Mouse (Mus musculus): Measurements from ENCODE around the gene Epb41l5. TPM values are rescaled to one million over a fixed set of nuclear protein-coding genes. Genes with fewer than 3 reads are reported as not detected.

Epb41l5 gene
- polyA plus RNA-seq, 2 experiments, result 6.4 to 13.1 TPM

GRCm38 (mm10) chr1:119539252-119539651 lies 109.5 kb downstream of the Epb41l5 start:
- ATAC-seq (ENCODE audit: insufficient read depth), result no peak
- WGBS (ENCODE audit: insufficient replicate concordance), result 43% methylated on average over 2 of the region's 2 CpGs

GRCm38 (mm10) chr1:119537651-119538050 lies 111.1 kb downstream of the Epb41l5 start:
- H3K4me2 ChIP-seq (ENCODE audit: low read depth), result no peak overlapping the region
- no peak for DNase-seq (ENCODE audit: low read depth in 3 of 3, low spot score in 3 of 3)
- no peak for ATAC-seq (ENCODE audit: insufficient read depth)
- H3K27me3 ChIP-seq (ENCODE audit: control insufficient read depth, insufficient read depth, low read length), result no peaks in the 10 kb centered on the region
- no peak overlapping the region for H3K4me3 ChIP-seq (ENCODE audit: insufficient read depth in 1 of 2, low read depth in 2 of 2, low read length in 2 of 2)
- no peaks in the 10 kb centered on the region for H3K9me3 ChIP-seq (ENCODE audit: control insufficient read depth, low read length)
- WGBS (ENCODE audit: insufficient replicate concordance), result 79% methylated on average over 6 of the region's 6 CpGs
- TF ChIP-seq CTCF (IDR thresholded peaks at IDR 0.05; ENCODE audit: low read depth), result no peak
- no peak for TF ChIP-seq EP300 (IDR thresholded peaks at IDR 0.05; ENCODE audit: low read depth)
- no peaks in the 10 kb centered on the region for H3K36me3 ChIP-seq (replicated peaks; ENCODE audit: control insufficient read depth, insufficient read depth, low read depth)
- no peak overlapping the region for H3K27ac ChIP-seq
- no peak overlapping the region for H3K9ac ChIP-seq (replicated peaks)
- peaks cover 0 to 5% of the 10 kb centered on the region in 2 experiments; a peak in 2 of 4 replicates for H3K4me1 ChIP-seq (replicated peaks; ENCODE audit: control insufficient read depth in 2 of 2, insufficient read depth in 2 of 2, low read length in 1 of 2)

More at GRCm38 (mm10) chr1:119539252-119539651, 109.5 kb downstream of the Epb41l5 start:
- no peak for DNase-seq (ENCODE audit: low read depth in 3 of 3, low spot score in 3 of 3)
- no peaks in the 10 kb centered on the region for H3K9me3 ChIP-seq (ENCODE audit: control insufficient read depth, low read length)
- H3K27me3 ChIP-seq (ENCODE audit: control insufficient read depth, insufficient read depth, low read length), result no peaks in the 10 kb centered on the region
- TF ChIP-seq CTCF (IDR thresholded peaks at IDR 0.05; ENCODE audit: low read depth) (no peak), EP300 (IDR thresholded peaks at IDR 0.05; ENCODE audit: low read depth) (no peak)
- no peak overlapping the region for H3K4me2 ChIP-seq (ENCODE audit: low read depth)
- H3K9ac ChIP-seq (replicated peaks), result no peak overlapping the region
- H3K4me3 ChIP-seq (ENCODE audit: insufficient read depth in 1 of 2, low read depth in 2 of 2, low read length in 2 of 2), result no peak overlapping the region
- no peaks in the 10 kb centered on the region for H3K36me3 ChIP-seq (replicated peaks; ENCODE audit: control insufficient read depth, insufficient read depth, low read depth)
- peaks cover 0 to 7% of the 10 kb centered on the region in 2 experiments; a peak in 2 of 4 replicates for H3K4me1 ChIP-seq (replicated peaks; ENCODE audit: control insufficient read depth in 2 of 2, insufficient read depth in 2 of 2, low read length in 1 of 2)
- H3K27ac ChIP-seq, result no peak overlapping the region

GRCm38 (mm10) chr1:119536122-119536521 lies 112.7 kb downstream of the Epb41l5 start:
- Histone ChIP-seq H3K27ac (no peak overlapping the region), H3K4me1 (replicated peaks; ENCODE audit: control insufficient read depth in 2 of 2, insufficient read depth in 2 of 2, low read length in 1 of 2) (peaks cover 0 to 2% of the 10 kb centered on the region in 2 experiments; a peak in 1 of 4 replicates), H3K4me3 (ENCODE audit: insufficient read depth in 1 of 2, low read depth in 2 of 2, low read length in 2 of 2) (no peak overlapping the region), H3K9ac (replicated peaks) (no peak overlapping the region), H3K36me3 (replicated peaks; ENCODE audit: control insufficient read depth, insufficient read depth, low read depth) (no peaks in the 10 kb centered on the region), H3K9me3 (ENCODE audit: control insufficient read depth, low read length) (no peaks in the 10 kb centered on the region), H3K27me3 (ENCODE audit: control insufficient read depth, insufficient read depth, low read length) (no peaks in the 10 kb centered on the region), H3K4me2 (ENCODE audit: low read depth) (no peak overlapping the region)
- 65% methylated on average over 2 of the region's 2 CpGs for WGBS (ENCODE audit: insufficient replicate concordance)
- ATAC-seq (ENCODE audit: insufficient read depth) (no peak), DNase-seq (ENCODE audit: low read depth in 3 of 3, low spot score in 3 of 3) (no peak)
- TF ChIP-seq EP300 (IDR thresholded peaks at IDR 0.05; ENCODE audit: low read depth) (no peak), CTCF (IDR thresholded peaks at IDR 0.05; ENCODE audit: low read depth) (no peak)

- DNase-seq (ENCODE audit: low read depth in 3 of 3, low spot score in 3 of 3), result no peak
Measured at GRCm38 (mm10) chr1:119534341-119534740, 114.5 kb downstream of the Epb41l5 start.

GRCm38 (mm10) chr1:119533093-119533805 lies 115.6 kb downstream of the Epb41l5 start:
- no peak for DNase-seq (ENCODE audit: low read depth in 3 of 3, low spot score in 3 of 3)
- WGBS (ENCODE audit: insufficient replicate concordance), result 68% methylated on average over 18 of the region's 18 CpGs

More at GRCm38 (mm10) chr1:119534341-119534740, 114.5 kb downstream of the Epb41l5 start:
- no peaks in the 10 kb centered on the region for H3K9me3 ChIP-seq (ENCODE audit: control insufficient read depth, low read length)
- no peak overlapping the region for H3K4me2 ChIP-seq (ENCODE audit: low read depth)
- H3K36me3 ChIP-seq (replicated peaks; ENCODE audit: control insufficient read depth, insufficient read depth, low read depth), result no peaks in the 10 kb centered on the region
- H3K27ac ChIP-seq, result no peak overlapping the region
- no peaks in the 10 kb centered on the region for H3K4me1 ChIP-seq (replicated peaks; ENCODE audit: control insufficient read depth in 2 of 2, insufficient read depth in 2 of 2, low read length in 1 of 2)
- H3K27me3 ChIP-seq (ENCODE audit: control insufficient read depth, insufficient read depth, low read length), result no peaks in the 10 kb centered on the region
- ATAC-seq (ENCODE audit: insufficient read depth), result no peak
- TF ChIP-seq CTCF (IDR thresholded peaks at IDR 0.05; ENCODE audit: low read depth) (no peak), EP300 (IDR thresholded peaks at IDR 0.05; ENCODE audit: low read depth) (no peak)
- 53% methylated on average over 5 of the region's 5 CpGs for WGBS (ENCODE audit: insufficient replicate concordance)
- no peak overlapping the region for H3K4me3 ChIP-seq (ENCODE audit: insufficient read depth in 1 of 2, low read depth in 2 of 2, low read length in 2 of 2)
- no peak overlapping the region for H3K9ac ChIP-seq (replicated peaks)

More at GRCm38 (mm10) chr1:119533093-119533805, 115.6 kb downstream of the Epb41l5 start:
- Histone ChIP-seq H3K4me1 (replicated peaks; ENCODE audit: control insufficient read depth in 2 of 2, insufficient read depth in 2 of 2, low read length in 1 of 2) (no peaks in the 10 kb centered on the region), H3K4me2 (ENCODE audit: low read depth) (no peak overlapping the region), H3K9me3 (ENCODE audit: control insufficient read depth, low read length) (no peaks in the 10 kb centered on the region), H3K4me3 (ENCODE audit: insufficient read depth in 1 of 2, low read depth in 2 of 2, low read length in 2 of 2) (no peak overlapping the region), H3K36me3 (replicated peaks; ENCODE audit: control insufficient read depth, insufficient read depth, low read depth) (no peaks in the 10 kb centered on the region), H3K27ac (no peak overlapping the region), H3K9ac (replicated peaks) (no peak overlapping the region), H3K27me3 (ENCODE audit: control insufficient read depth, insufficient read depth, low read length) (no peaks in the 10 kb centered on the region)
- ATAC-seq (ENCODE audit: insufficient read depth), result no peak
- TF ChIP-seq EP300 (IDR thresholded peaks at IDR 0.05; ENCODE audit: low read depth) (no peak), CTCF (IDR thresholded peaks at IDR 0.05; ENCODE audit: low read depth) (no peak)

Data from liver, embryonic 14.5 days (tissue).